Mouse (Mus musculus) forebrain, embryonic 16.5 days (tissue): ENCODE data around the gene Sub1. TPM values are rescaled to one million over a fixed set of nuclear protein-coding genes. Genes with fewer than 3 reads are reported as not detected.

ENCODE experiments used
- ATAC-seq: fragments of 200-750 bp; cut with Nextera tagmentation; 2 replicates; pipeline ENCODE4 v1.8.0; 2017; ENCODE audit warnings: mild to moderate bottlenecking, moderate library complexity
- H3K27ac ChIP-seq: fragments of 300-500 bp; sonication (generic); 2 replicates; pipeline ENCODE4 v1.5.1; 2014; ENCODE audit warnings: low read length, control low read depth
- H3K27me3 ChIP-seq: fragments of 300-500 bp; sonication (generic); replicated peaks from 2 replicates; pipeline ENCODE4 v1.6.1; 2014; ENCODE audit warnings: low read length; ENCODE audit not compliant: control insufficient read depth, insufficient read depth
- H3K36me3 ChIP-seq: fragments of 300-500 bp; sonication (generic); 2 replicates; pipeline ENCODE4 v1.6.1; 2014; ENCODE audit not compliant: control insufficient read depth, insufficient read depth
- H3K4me1 ChIP-seq: fragments of 300-500 bp; sonication (generic); replicated peaks from 2 replicates; pipeline ENCODE4 v1.6.1; 2014; ENCODE audit warnings: low read length; ENCODE audit not compliant: control insufficient read depth, insufficient read depth
- H3K4me2 ChIP-seq: fragments of 300-500 bp; sonication (generic); 2 replicates; pipeline ENCODE4 v1.6.1; 2014; ENCODE audit warnings: mild to moderate bottlenecking, low read length, control low read depth
- H3K4me3 ChIP-seq: fragments of 300-500 bp; sonication (generic); replicated peaks from 2 replicates; pipeline ENCODE4 v1.5.1; 2014; ENCODE audit warnings: mild to moderate bottlenecking, low read length, control low read depth
- H3K9ac ChIP-seq: fragments of 300-500 bp; sonication (generic); replicated peaks from 2 replicates; pipeline ENCODE4 v1.6.1; 2014; ENCODE audit warnings: low read depth, low read length, control low read depth
- H3K9me3 ChIP-seq: fragments of 300-500 bp; sonication (generic); 2 replicates; pipeline ENCODE4 v1.6.1; 2016; ENCODE audit warnings: low read length; ENCODE audit not compliant: control insufficient read depth
- whole genome bisulfite sequencing: fragments of 180-500 bp; shearing (Covaris S2); extraction: QIAGEN DNeasy Blood & Tissue Kit; methylation state at CpG from one replicate; pipeline ENCODE4 v1.1.7; 2014; 5-methylcytosine and 5-hydroxymethylcytosine counted together
- polyA plus RNA-seq: library from polyadenylated mRNA; unstranded; fragments of >200 nt; fragmentation: Nextera tagmentation; extraction: Ambion mirVana; gene quantifications from 2 replicates; pipeline ENCODE4 v1.2.1, GENCODE M21; 2015

Sub1 gene
- polyA plus RNA-seq, 1 experiment from 2014 or later = 464 TPM

DNA sequence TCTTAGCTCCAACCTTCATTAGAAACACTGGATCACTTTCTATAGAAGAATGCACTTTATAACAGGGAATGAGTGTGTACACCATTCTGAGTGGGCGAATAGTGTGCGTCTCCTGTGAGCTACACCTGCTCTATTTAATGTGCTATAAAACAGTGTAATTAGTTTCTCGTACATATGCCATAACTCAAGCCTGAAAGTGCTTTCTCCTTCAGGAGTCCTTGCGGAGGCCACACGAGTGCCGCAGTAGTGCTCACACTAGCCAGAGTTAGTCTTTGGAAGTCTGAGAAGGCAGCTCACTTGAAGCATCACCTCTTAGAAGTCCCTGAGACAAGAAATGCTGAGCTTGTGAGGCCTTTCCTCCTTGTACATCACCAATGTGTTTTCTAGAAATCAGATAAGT lies 9.4 kb upstream of the Sub1 start:
- H3K36me3 ChIP-seq = no peaks in the 10 kb centered on the region
- WGBS = 90% methylated on average over 6 of the region's 6 CpGs
- no peaks in the 10 kb centered on the region for H3K27me3 ChIP-seq
- no peak overlapping the region for H3K27ac ChIP-seq
- no peak overlapping the region for H3K9ac ChIP-seq
- no peaks in the 10 kb centered on the region for H3K9me3 ChIP-seq
- no peak for ATAC-seq
- no peak overlapping the region for H3K4me3 ChIP-seq
- no peaks in the 10 kb centered on the region for H3K4me1 ChIP-seq
- no peak overlapping the region for H3K4me2 ChIP-seq

DNA sequence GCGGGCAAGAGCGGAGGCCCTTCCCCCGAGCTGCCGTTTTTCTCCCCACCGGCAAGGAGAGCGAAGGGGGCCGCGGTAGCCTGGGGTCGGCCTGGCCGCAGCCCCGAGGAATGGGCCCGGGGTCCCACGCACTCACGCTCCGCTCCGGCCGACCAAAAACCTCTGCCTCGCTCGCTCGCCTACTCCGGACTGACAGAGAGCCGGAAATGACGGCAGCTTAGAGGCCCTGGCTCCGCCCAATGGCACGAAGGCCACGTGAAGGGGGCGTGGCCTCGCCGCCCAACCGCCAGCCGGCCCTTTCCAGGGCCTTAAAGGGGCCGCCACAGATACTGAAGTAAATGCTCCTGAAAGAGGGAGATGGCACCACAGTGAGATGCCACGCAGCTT lies 975 bp downstream of the Sub1 start:
- ATAC-seq = peak; percentile 100
- H3K9ac ChIP-seq = peak overlapping the region; percentile 93
- peak overlapping the region; percentile 83 for H3K27ac ChIP-seq
- H3K36me3 ChIP-seq = peaks cover 8% of the 10 kb centered on the region
- H3K9me3 ChIP-seq = no peaks in the 10 kb centered on the region
- WGBS = under 1% methylated on average over 32 of the region's 33 CpGs
- H3K4me3 ChIP-seq = peak overlapping the region; percentile 95
- peak overlapping the region; percentile 82 for H3K4me2 ChIP-seq
- peaks cover 18% of the 10 kb centered on the region for H3K4me1 ChIP-seq
- no peaks in the 10 kb centered on the region for H3K27me3 ChIP-seq

DNA sequence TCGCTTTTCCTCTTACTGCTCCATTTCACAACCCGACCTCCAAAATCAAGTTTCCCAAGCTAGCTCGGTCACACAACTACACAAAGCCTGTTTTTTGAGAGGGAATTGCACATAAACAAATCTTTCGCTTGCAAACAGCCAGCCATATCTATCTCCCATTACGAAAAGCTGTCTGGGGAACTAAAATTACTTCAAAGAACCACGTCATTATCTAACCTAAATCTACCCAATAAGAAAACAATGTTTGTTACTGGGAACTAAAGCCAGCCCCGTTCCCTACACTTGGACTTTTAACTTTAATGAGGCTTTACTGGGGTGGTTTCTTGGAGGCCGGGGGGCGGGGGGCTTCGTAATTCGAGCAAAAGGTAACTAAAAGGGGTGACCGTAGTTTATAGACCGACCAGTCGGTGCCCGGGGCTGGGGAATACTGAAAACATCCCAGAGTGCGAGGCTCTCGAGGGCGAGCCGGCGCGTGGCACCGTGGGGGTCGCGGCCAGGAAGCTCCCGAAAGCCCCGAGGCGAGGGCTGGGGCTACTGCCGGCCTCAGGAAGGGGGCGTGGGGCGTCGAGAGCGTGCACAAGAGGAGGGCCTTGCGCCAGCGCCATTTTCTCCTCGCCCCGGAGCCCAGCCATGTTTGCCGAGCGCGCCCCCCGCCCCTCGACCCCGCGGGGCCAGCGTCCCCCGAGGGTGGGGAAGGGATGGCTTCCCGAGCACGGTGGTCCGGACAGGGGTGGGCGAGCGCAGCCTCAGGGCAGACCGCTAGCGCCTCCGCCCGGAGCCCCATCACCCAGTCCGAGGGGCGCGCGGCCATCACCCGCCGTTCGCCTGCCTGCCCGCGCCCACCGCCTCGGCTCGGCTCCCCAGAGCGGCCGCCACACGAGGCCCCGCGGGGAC lies 1.6 kb downstream of the Sub1 start:
- H3K9me3 ChIP-seq = no peaks in the 10 kb centered on the region
- H3K4me2 ChIP-seq = peak overlapping the region; percentile 82
- H3K9ac ChIP-seq = peak overlapping the region; percentile 93
- ATAC-seq = peak; percentile 76
- peak overlapping the region; percentile 95 for H3K4me3 ChIP-seq
- H3K27me3 ChIP-seq = no peaks in the 10 kb centered on the region
- peaks cover 14% of the 10 kb centered on the region for H3K36me3 ChIP-seq
- H3K27ac ChIP-seq = peak overlapping the region; percentile 83
- WGBS = 1% methylated on average over 56 of the region's 71 CpGs
- peaks cover 18% of the 10 kb centered on the region for H3K4me1 ChIP-seq

DNA sequence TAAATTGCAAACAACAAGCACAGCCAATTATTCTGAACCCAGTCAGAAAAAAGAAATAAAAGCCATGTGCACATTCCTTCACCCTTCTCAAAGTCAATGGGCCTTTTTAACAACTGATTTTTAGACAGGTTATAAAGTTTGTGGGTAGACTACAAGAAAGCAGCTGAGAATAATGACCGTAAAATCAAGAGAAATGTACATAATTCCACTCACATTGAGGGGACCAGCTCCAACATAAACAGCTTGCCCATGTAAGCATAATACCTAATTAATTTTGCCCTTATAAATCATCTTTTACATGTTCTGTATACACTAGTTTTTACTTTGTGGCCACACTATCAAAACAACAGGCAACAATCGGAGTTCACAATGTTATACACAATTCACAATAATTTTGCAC lies 2.8 kb downstream of the Sub1 start:
- Histone ChIP-seq H3K4me3 (no peak overlapping the region; the same call in 1 of the 2 replicates), H3K27ac (no peak overlapping the region), H3K9me3 (no peaks in the 10 kb centered on the region), H3K9ac (no peak overlapping the region), H3K27me3 (no peaks in the 10 kb centered on the region), H3K36me3 (peaks cover 24% of the 10 kb centered on the region), H3K4me1 (peaks cover 18% of the 10 kb centered on the region), H3K4me2 (no peak overlapping the region; the same call in 1 of the 2 replicates)
- no peak for ATAC-seq
- WGBS = 72% methylated on average over 2 of the region's 2 CpGs

DNA sequence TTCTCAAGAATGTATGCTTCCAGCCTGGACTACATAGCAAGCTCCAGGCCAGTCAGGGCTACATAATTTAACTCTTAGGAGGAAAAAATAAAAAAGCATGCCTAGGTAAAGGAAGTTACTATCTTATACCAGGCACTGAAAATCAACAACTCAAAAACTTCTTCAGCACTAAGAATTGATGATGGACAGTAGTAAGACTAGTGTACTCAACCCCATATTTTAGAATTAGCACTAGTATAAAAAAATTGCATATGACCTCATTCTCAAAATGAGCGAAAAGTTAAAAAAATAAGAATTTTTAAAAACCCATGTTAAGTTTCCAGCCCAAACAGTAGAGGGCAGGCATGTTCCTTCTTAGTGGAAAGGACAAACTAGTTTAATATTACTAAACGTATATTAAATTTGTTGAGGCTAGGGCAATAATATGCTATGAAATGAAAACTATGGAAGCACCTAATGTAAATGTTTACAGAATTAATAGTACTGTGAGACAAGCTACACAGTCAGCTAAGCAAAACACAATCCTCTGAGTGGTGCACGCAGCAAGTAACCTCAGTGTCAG lies 5.2 kb downstream of the Sub1 start:
- H3K4me2 ChIP-seq = no peak overlapping the region
- H3K27ac ChIP-seq = no peak overlapping the region
- no peaks in the 10 kb centered on the region for H3K27me3 ChIP-seq
- H3K4me3 ChIP-seq = no peak overlapping the region
- no peak overlapping the region for H3K9ac ChIP-seq
- 75% methylated on average over 3 of the region's 3 CpGs for WGBS
- H3K9me3 ChIP-seq = no peaks in the 10 kb centered on the region
- peaks cover 37% of the 10 kb centered on the region for H3K36me3 ChIP-seq
- ATAC-seq = no peak
- peaks cover 18% of the 10 kb centered on the region for H3K4me1 ChIP-seq

DNA sequence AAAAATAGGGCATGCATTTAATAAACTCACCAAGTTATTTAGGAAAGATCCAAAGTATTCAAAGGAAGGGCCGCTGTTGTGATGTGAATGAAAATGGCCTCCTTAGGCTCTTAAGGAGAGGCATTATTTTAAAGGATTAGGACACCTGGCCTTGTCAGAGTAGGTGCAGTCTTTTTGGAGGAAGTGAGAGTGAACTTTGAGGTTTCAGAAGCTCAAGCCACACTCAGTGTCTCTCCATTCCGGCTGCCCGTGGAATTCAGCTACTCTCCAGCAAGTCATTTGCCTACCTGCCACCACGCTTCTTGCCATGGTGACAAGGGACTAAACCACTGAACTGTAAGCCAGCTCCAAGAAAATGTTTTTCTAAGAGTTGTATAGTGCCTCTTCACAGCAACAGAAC lies 8.2 kb downstream of the Sub1 start:
- Histone ChIP-seq H3K4me2 (no peak overlapping the region), H3K4me3 (no peak overlapping the region), H3K4me1 (0 out of 2 replicates have a peak, but pooled peaks cover 2% of the 10 kb centered on the region), H3K27ac (no peak overlapping the region), H3K36me3 (peaks cover 53% of the 10 kb centered on the region), H3K9ac (no peak overlapping the region), H3K27me3 (no peaks in the 10 kb centered on the region), H3K9me3 (no peaks in the 10 kb centered on the region)
- 94% methylated on average over 4 of the region's 4 CpGs for WGBS
- no peak for ATAC-seq

DNA sequence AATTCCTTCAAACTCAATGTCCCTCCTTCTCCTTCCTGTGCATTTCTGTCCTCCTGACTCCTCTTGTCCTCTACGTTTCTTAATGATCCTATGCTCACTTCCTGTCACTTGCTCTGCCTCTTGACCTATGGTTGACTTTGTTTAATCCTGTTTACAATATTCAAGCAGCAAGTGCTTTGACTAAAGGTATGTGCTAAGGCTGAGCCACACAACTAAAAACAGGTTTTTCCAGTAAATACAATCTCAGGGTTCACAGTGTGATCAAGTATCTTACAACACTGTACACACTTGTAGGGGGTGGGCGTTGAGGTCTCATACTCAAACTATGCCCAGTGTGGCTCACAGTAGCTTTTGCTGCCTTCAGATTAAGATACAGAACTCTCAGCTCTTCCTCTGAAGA lies 8.9 kb downstream of the Sub1 start:
- Histone ChIP-seq H3K27me3 (no peaks in the 10 kb centered on the region), H3K9ac (no peak overlapping the region), H3K4me1 (no peaks in the 10 kb centered on the region), H3K9me3 (no peaks in the 10 kb centered on the region), H3K36me3 (peaks cover 49% of the 10 kb centered on the region), H3K4me3 (no peak overlapping the region), H3K4me2 (no peak overlapping the region), H3K27ac (no peak overlapping the region)
- 86% methylated on average over 2 of the region's 2 CpGs for WGBS
- ATAC-seq = no peak

DNA sequence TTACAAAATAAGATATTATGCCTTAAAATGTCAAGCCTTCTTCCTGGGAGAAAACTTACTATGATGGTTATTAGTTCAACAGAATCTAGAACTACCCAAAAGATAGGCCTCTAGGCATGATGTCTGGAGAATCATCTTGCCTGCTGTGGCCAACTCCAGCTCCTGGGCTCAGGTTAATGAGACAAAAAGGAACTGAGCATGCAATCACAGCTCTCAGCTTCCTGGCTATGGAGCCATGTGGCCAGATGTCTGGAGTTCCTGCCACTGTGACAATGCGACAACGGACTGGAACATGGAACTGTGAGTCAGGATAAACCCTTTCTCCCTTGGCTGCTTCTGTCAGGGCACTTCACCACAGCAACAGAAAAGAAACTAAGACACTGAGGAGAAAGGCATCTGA lies 14.8 kb downstream of the Sub1 start:
- ATAC-seq = no peak
- Histone ChIP-seq H3K27me3 (no peaks in the 10 kb centered on the region), H3K36me3 (peaks cover 21% of the 10 kb centered on the region), H3K9me3 (no peaks in the 10 kb centered on the region), H3K9ac (no peak overlapping the region), H3K4me2 (no peak overlapping the region), H3K4me3 (no peak overlapping the region), H3K4me1 (no peaks in the 10 kb centered on the region), H3K27ac (no peak overlapping the region)
- WGBS = 94% methylated on average over 2 of the region's 2 CpGs

DNA sequence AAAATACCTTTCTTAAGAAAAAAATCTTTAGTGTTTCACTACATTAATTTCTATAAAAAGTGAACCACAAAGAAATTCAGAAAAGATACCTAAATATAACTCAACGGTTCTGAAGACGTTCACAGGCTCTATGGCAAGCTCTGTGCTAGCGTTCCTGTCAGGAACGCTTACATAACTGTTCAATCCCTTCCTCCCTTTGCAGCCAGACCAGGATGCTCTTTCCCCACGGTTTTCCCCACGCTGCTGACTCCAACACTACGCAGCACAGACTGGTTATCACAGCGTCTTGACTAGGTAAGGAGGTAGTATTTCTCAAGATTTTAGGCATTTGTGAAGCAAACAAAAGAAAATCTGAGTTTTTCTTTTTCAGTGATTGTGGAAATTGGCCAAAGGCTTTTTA lies 15.3 kb downstream of the Sub1 start:
- ATAC-seq = no peak
- Histone ChIP-seq H3K9ac (no peak overlapping the region), H3K4me2 (no peak overlapping the region), H3K9me3 (no peaks in the 10 kb centered on the region), H3K27me3 (no peaks in the 10 kb centered on the region), H3K27ac (no peak overlapping the region), H3K4me1 (no peaks in the 10 kb centered on the region), H3K36me3 (peaks cover 17% of the 10 kb centered on the region), H3K4me3 (no peak overlapping the region)
- WGBS = 92% methylated on average over 8 of the region's 8 CpGs
